23 mouse cellular contexts compared by ENCODE assay signal in the genomic region with DNA sequence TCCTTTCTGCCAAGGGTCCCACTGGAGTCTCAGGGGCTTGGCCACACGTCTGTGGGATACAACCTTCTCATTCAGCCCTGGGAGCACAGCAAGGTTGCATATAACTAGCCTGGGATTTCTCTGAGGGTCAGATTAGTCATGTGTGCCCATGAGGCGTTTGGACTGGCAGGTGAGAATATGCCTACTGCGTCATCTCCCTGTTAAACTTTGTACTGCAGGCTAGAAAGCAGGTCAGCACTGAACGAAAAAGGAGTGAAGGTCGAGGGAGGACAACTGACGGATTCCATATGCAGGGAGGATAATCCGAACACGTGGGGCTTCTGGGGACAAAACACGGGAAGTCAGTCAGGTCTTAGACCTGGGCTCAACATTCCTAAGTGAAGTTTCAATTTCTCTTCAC. TPM values are rescaled to one million over a fixed set of nuclear protein-coding genes. Genes with fewer than 3 reads are reported as not detected.
A peak's percentile ranks its signal among the peaks of the same experiment; 100 is the strongest.
DNase-seq lines count a peak whose midpoint lies in the region; ATAC-seq and TF ChIP-seq lines count a peak whose summit lies in the region.
"Had no signal": no experiment of that assay in that cellular context is flagged by ENCODE, and none has a peak within 500 bp of the region (broad histone marks: within the 10 kb centered on the region; RNA-seq: fewer than 3 reads in every experiment).

No protein-coding gene starts in this region.

- H3K27me3 ChIP-seq in kidney, embryonic 15.5 days, result no peaks in the 10 kb centered on the region
- no peaks in the 10 kb centered on the region for H3K27me3 ChIP-seq in kidney, postnatal 0 days (ENCODE audit: insufficient read depth, low read length)
- no peaks in the 10 kb centered on the region for H3K27me3 ChIP-seq in lung, postnatal 0 days (replicated peaks; ENCODE audit: insufficient read depth, low read length)
- H3K27me3 ChIP-seq: embryonic facial prominence, embryonic 12.5 days; forebrain, embryonic 15.5 days; heart, embryonic 13.5 days; hindbrain, embryonic 12.5 days had no signal

- no peak for TF ChIP-seq EP300 in lung, postnatal 0 days (IDR thresholded peaks at IDR 0.05)

- ATAC-seq in kidney, embryonic 15.5 days (replicated peaks; ENCODE audit: low FRiP score), result no peak
- ATAC-seq in kidney, postnatal 0 days (replicated peaks; ENCODE audit: low FRiP score, low read depth), result peak; percentile 76
- no peak for ATAC-seq in lung, postnatal 0 days
- no peak for ATAC-seq in activated CD4-positive, CD25-positive, alpha-beta regulatory T cell, adult 4 months
- ATAC-seq: forebrain, embryonic 15.5 days; hindbrain, embryonic 16.5 days had no signal

- no peak overlapping the region for H3K4me2 ChIP-seq in kidney, embryonic 15.5 days
- no peak overlapping the region for H3K4me2 ChIP-seq in kidney, postnatal 0 days (ENCODE audit: low read length)
- H3K4me2 ChIP-seq in lung, postnatal 0 days (replicated peaks; ENCODE audit: low read depth, low read length), result no peak overlapping the region
- H3K4me2 ChIP-seq: embryonic facial prominence, embryonic 12.5 days; forebrain, embryonic 15.5 days; heart, embryonic 13.5 days; hindbrain, embryonic 12.5 days had no signal

- H3K9ac ChIP-seq in kidney, embryonic 15.5 days, result no peak overlapping the region
- H3K9ac ChIP-seq in kidney, postnatal 0 days (ENCODE audit: low read depth, low read length), result no peak overlapping the region
- no peak overlapping the region for H3K9ac ChIP-seq in lung, postnatal 0 days (replicated peaks; ENCODE audit: low read depth)
- H3K9ac ChIP-seq: embryonic facial prominence, embryonic 12.5 days; forebrain, embryonic 15.5 days; heart, embryonic 13.5 days; hindbrain, embryonic 12.5 days had no signal

- H3K4me1 ChIP-seq in kidney, embryonic 15.5 days, result no peaks in the 10 kb centered on the region
- H3K4me1 ChIP-seq in kidney, postnatal 0 days (replicated peaks; ENCODE audit: insufficient read depth, low read length), result no peaks in the 10 kb centered on the region
- H3K4me1 ChIP-seq in lung, postnatal 0 days (ENCODE audit: insufficient read depth, low read depth, low read length), result no peaks in the 10 kb centered on the region
- H3K4me1 ChIP-seq: embryonic facial prominence, embryonic 12.5 days; forebrain, embryonic 15.5 days; heart, embryonic 13.5 days; hindbrain, embryonic 12.5 days had no signal

- no peaks in the 10 kb centered on the region for H3K9me3 ChIP-seq in kidney, embryonic 15.5 days (replicated peaks)
- H3K9me3 ChIP-seq in kidney, postnatal 0 days (replicated peaks; ENCODE audit: low read length), result no peaks in the 10 kb centered on the region
- H3K9me3 ChIP-seq in lung, postnatal 0 days (ENCODE audit: low read length), result no peaks in the 10 kb centered on the region
- H3K9me3 ChIP-seq: embryonic facial prominence, embryonic 12.5 days; forebrain, embryonic 15.5 days; heart, embryonic 13.5 days; hindbrain, embryonic 12.5 days had no signal

- H3K36me3 ChIP-seq in kidney, embryonic 15.5 days, result no peaks in the 10 kb centered on the region
- H3K36me3 ChIP-seq in kidney, postnatal 0 days (ENCODE audit: insufficient read depth, low read length), result no peaks in the 10 kb centered on the region
- H3K36me3 ChIP-seq in lung, postnatal 0 days (ENCODE audit: insufficient read depth, low read length), result no peaks in the 10 kb centered on the region
- H3K36me3 ChIP-seq: embryonic facial prominence, embryonic 12.5 days had no signal

- DNase-seq in kidney, adult 18-20 months, result peak; percentile 43
- DNase-seq in kidney, adult 8-10 months, result peak; percentile 48 to 51
- DNase-seq in kidney, postnatal 0 days (ENCODE audit: low spot score), result no peak
- DNase-seq in kidney, postnatal 36 days, result peak; percentile 54 to 55
- DNase-seq in lung, postnatal 0 days (ENCODE audit: low spot score), result no peak
- DNase-seq: adrenal gland, adult 8-10 months; adrenal gland, postnatal 36 days; cerebellum, adult 11 months; cerebellum, adult 8-10 months; cerebellum, postnatal 25 days; gastrocnemius, postnatal 14 days; heart, postnatal 4 days had no signal

- WGBS in kidney, embryonic 15.5 days, result 54% methylated on average over 9 of the region's 9 CpGs
- WGBS in kidney, postnatal 0 days, result 36% methylated on average over 9 of the region's 9 CpGs
- WGBS in lung, postnatal 0 days, result 66% methylated on average over 9 of the region's 9 CpGs

- no peak overlapping the region for H3K4me3 ChIP-seq in kidney, embryonic 15.5 days (replicated peaks)
- no peak overlapping the region for H3K4me3 ChIP-seq in kidney, postnatal 0 days (replicated peaks; ENCODE audit: low read depth, low read length)
- no peak overlapping the region for H3K4me3 ChIP-seq in lung, postnatal 0 days (ENCODE audit: low read depth, low read length)
- H3K4me3 ChIP-seq: embryonic facial prominence, embryonic 12.5 days; forebrain, embryonic 15.5 days; heart, embryonic 13.5 days; hindbrain, embryonic 12.5 days had no signal

- no peak for TF ChIP-seq CTCF in kidney, postnatal 0 days (IDR thresholded peaks at IDR 0.05; ENCODE audit: low read depth)
- no peak for TF ChIP-seq CTCF in lung, postnatal 0 days (IDR thresholded peaks at IDR 0.05)

- no peak overlapping the region for H3K27ac ChIP-seq in kidney, embryonic 15.5 days
- peak overlapping the region; percentile 36; the same call in 1 of the 2 replicates for H3K27ac ChIP-seq in kidney, postnatal 0 days
- H3K27ac ChIP-seq in lung, postnatal 0 days (ENCODE audit: low read length), result no peak overlapping the region
- H3K27ac ChIP-seq: embryonic facial prominence, embryonic 12.5 days; forebrain, embryonic 15.5 days; heart, embryonic 13.5 days; hindbrain, embryonic 12.5 days had no signal

RNA-seq across cellular contexts. Expression of gene Gm17651, which starts 22.8 kb away (rescaled TPM):
- polyA plus RNA-seq in kidney, embryonic 15.5 days (2015; fragmentation: Nextera tagmentation; extraction: Ambion mirVana), result not detected in 2 replicates
- polyA plus RNA-seq in kidney, postnatal 0 days (2015; fragmentation: Nextera tagmentation; extraction: Ambion mirVana), result not detected in 2 replicates
- polyA plus RNA-seq in lung, postnatal 0 days (2015; fragmentation: Nextera tagmentation; extraction: Ambion mirVana), result not detected in 2 replicates
- polyA plus RNA-seq in activated CD4-positive, CD25-positive, alpha-beta regulatory T cell, adult 4 months (2017; shearing (Covaris generic)), result not detected
- polyA plus RNA-seq: cortical plate, adult 2 months; embryonic facial prominence, embryonic 12.5 days; forebrain, embryonic 11.5 days; forebrain, embryonic 15.5 days; gonadal fat pad, adult 2 months; heart, embryonic 13.5 days; heart, postnatal 0 days; hindbrain, embryonic 12.5 days; hindbrain, embryonic 16.5 days had no signal

RNA-seq across cellular contexts. Expression of gene Prkab2, which starts 39.3 kb away (rescaled TPM):
- polyA plus RNA-seq in kidney, embryonic 15.5 days (2015; fragmentation: Nextera tagmentation; extraction: Ambion mirVana), result 6.1 and 6.5 TPM in 2 replicates
- polyA plus RNA-seq in kidney, postnatal 0 days (2015; fragmentation: Nextera tagmentation; extraction: Ambion mirVana), result 4.1 and 4.7 TPM in 2 replicates
- polyA plus RNA-seq in lung, postnatal 0 days (2015; fragmentation: Nextera tagmentation; extraction: Ambion mirVana), result 3.1 and 3.7 TPM in 2 replicates
- 1 to 10 TPM; 1.7 to 2.2 TPM for polyA plus RNA-seq in activated CD4-positive, CD25-positive, alpha-beta regulatory T cell, adult 4 months (2017; shearing (Covaris generic))

Comparison
In these comparisons a context has a peak if more than half of its experiments do, and no peak if none do; other contexts are left out.
1. DNase-seq: peak in kidney, adult 18-20 months (single experiment), kidney, adult 8-10 months (2 of 2) and kidney, postnatal 36 days (2 of 2); none in kidney, postnatal 0 days (single experiment) and lung, postnatal 0 days (single experiment).